Mouse (Mus musculus): ENCODE measurements at regions not wholly inside any gene's neighbourhood (a gene's known extent, or its start where the extent isn't known, plus 50 kb on each side); places are given as distances from the start of the nearest gene placed in this dataset.

- H3K9me3 ChIP-seq = no peaks in the 10 kb centered on the region
- no peaks in the 10 kb centered on the region for H3K27me3 ChIP-seq
- no peak for ATAC-seq (ENCODE audit: low FRiP score)
- no peak overlapping the region for H3K4me3 ChIP-seq (replicated peaks)
- no peak overlapping the region for H3K4me2 ChIP-seq
- no peak overlapping the region for H3K27ac ChIP-seq
- no peak overlapping the region for H3K9ac ChIP-seq
- H3K36me3 ChIP-seq (replicated peaks) = no peaks in the 10 kb centered on the region
- peaks cover 9% of the 10 kb centered on the region; the same call in 1 of the 2 replicates for H3K4me1 ChIP-seq
- WGBS = 87% methylated on average over 6 of the region's 6 CpGs
Measured at GRCm38 (mm10) chr17:67569865-67570264, 62.7 kb downstream of the Lrrc30 start.

- H3K4me1 ChIP-seq = peaks cover 9% of the 10 kb centered on the region; the same call in 1 of the 2 replicates
- no peak overlapping the region for H3K4me2 ChIP-seq
- no peaks in the 10 kb centered on the region for H3K36me3 ChIP-seq (replicated peaks)
- no peaks in the 10 kb centered on the region; the same call in 1 of the 2 replicates for H3K27me3 ChIP-seq
- no peak overlapping the region for H3K27ac ChIP-seq
- no peak overlapping the region for H3K9ac ChIP-seq
- no peak overlapping the region for H3K4me3 ChIP-seq (replicated peaks)
- no peaks in the 10 kb centered on the region for H3K9me3 ChIP-seq
- WGBS = 89% methylated on average over 11 of the region's 11 CpGs
- ATAC-seq (ENCODE audit: low FRiP score) = no peak
Measured at GRCm38 (mm10) chr17:67566216-67566615, 66.3 kb downstream of the Lrrc30 start.

GRCm38 (mm10) chr17:67565746-67566145, 66.8 kb downstream of the Lrrc30 start:
- H3K27ac ChIP-seq = no peak overlapping the region
- no peak overlapping the region for H3K4me2 ChIP-seq
- H3K27me3 ChIP-seq = no peaks in the 10 kb centered on the region; the same call in 1 of the 2 replicates
- WGBS = 46% methylated on average over 3 of the region's 3 CpGs
- H3K9me3 ChIP-seq = no peaks in the 10 kb centered on the region
- no peak overlapping the region for H3K9ac ChIP-seq
- H3K36me3 ChIP-seq (replicated peaks) = no peaks in the 10 kb centered on the region
- ATAC-seq (ENCODE audit: low FRiP score) = no peak
- no peak overlapping the region for H3K4me3 ChIP-seq (replicated peaks)
- peaks cover 9% of the 10 kb centered on the region; the same call in 1 of the 2 replicates for H3K4me1 ChIP-seq

GRCm38 (mm10) chr17:67564845-67565244, 67.7 kb downstream of the Lrrc30 start:
- no peaks in the 10 kb centered on the region for H3K9me3 ChIP-seq
- H3K36me3 ChIP-seq (replicated peaks) = no peaks in the 10 kb centered on the region
- no peak overlapping the region for H3K9ac ChIP-seq
- H3K4me1 ChIP-seq = peaks cover 9% of the 10 kb centered on the region; the same call in 1 of the 2 replicates
- H3K4me2 ChIP-seq = no peak overlapping the region
- no peak overlapping the region for H3K27ac ChIP-seq
- no peak for ATAC-seq (ENCODE audit: low FRiP score)
- no peak overlapping the region for H3K4me3 ChIP-seq (replicated peaks)
- 60% methylated on average over 3 of the region's 3 CpGs for WGBS
- H3K27me3 ChIP-seq = no peaks in the 10 kb centered on the region; the same call in 1 of the 2 replicates

GRCm38 (mm10) chr17:67563036-67563435, 69.5 kb downstream of the Lrrc30 start:
- no peak for ATAC-seq (ENCODE audit: low FRiP score)
- H3K27ac ChIP-seq = no peak overlapping the region
- H3K4me2 ChIP-seq = no peak overlapping the region
- no peaks in the 10 kb centered on the region for H3K36me3 ChIP-seq (replicated peaks)
- peaks cover 9% of the 10 kb centered on the region; the same call in 1 of the 2 replicates for H3K4me1 ChIP-seq
- no peaks in the 10 kb centered on the region; the same call in 1 of the 2 replicates for H3K27me3 ChIP-seq
- 76% methylated on average over 7 of the region's 7 CpGs for WGBS
- H3K9ac ChIP-seq = no peak overlapping the region
- H3K4me3 ChIP-seq (replicated peaks) = no peak overlapping the region
- H3K9me3 ChIP-seq = no peaks in the 10 kb centered on the region

- H3K4me1 ChIP-seq = no peaks in the 10 kb centered on the region; the same call in 1 of the 2 replicates
- H3K27me3 ChIP-seq = no peaks in the 10 kb centered on the region; the same call in 1 of the 2 replicates
- no peak overlapping the region for H3K27ac ChIP-seq
- 73% methylated on average over 4 of the region's 4 CpGs for WGBS
- no peak overlapping the region for H3K4me3 ChIP-seq (replicated peaks)
- H3K9me3 ChIP-seq = no peaks in the 10 kb centered on the region
- ATAC-seq (ENCODE audit: low FRiP score) = no peak
- no peak overlapping the region for H3K4me2 ChIP-seq
- H3K36me3 ChIP-seq (replicated peaks) = no peaks in the 10 kb centered on the region
- no peak overlapping the region for H3K9ac ChIP-seq
Measured at GRCm38 (mm10) chr17:67561802-67562201, 70.7 kb downstream of the Lrrc30 start.

GRCm38 (mm10) chr17:67557351-67557870, 75.1 kb downstream of the Lrrc30 start:
- no peak for ATAC-seq (ENCODE audit: low FRiP score)
- Histone ChIP-seq H3K27ac (no peak overlapping the region), H3K36me3 (replicated peaks) (no peaks in the 10 kb centered on the region), H3K4me1 (no peaks in the 10 kb centered on the region), H3K4me3 (replicated peaks) (no peak overlapping the region), H3K27me3 (no peaks in the 10 kb centered on the region; the same call in 1 of the 2 replicates), H3K4me2 (no peak overlapping the region), H3K9me3 (no peaks in the 10 kb centered on the region), H3K9ac (no peak overlapping the region)
- 71% methylated on average over 7 of the region's 7 CpGs for WGBS

GRCm38 (mm10) chr17:67552581-67553139, 79.9 kb downstream of the Lrrc30 start:
- Histone ChIP-seq H3K9ac (no peak overlapping the region), H3K27ac (no peak overlapping the region), H3K27me3 (no peaks in the 10 kb centered on the region), H3K9me3 (no peaks in the 10 kb centered on the region), H3K4me2 (no peak overlapping the region), H3K4me1 (peaks cover 4% of the 10 kb centered on the region; the same call in 1 of the 2 replicates), H3K4me3 (replicated peaks) (no peak overlapping the region), H3K36me3 (replicated peaks) (no peaks in the 10 kb centered on the region)
- 89% methylated on average over 21 of the region's 21 CpGs for WGBS
- no peak for ATAC-seq (ENCODE audit: low FRiP score)

- no peak overlapping the region for H3K4me3 ChIP-seq (replicated peaks)
- no peak overlapping the region for H3K27ac ChIP-seq
- no peak for ATAC-seq (ENCODE audit: low FRiP score)
- H3K9ac ChIP-seq = no peak overlapping the region
- no peak overlapping the region for H3K4me2 ChIP-seq
- WGBS = 51% methylated on average over 11 of the region's 11 CpGs
- no peaks in the 10 kb centered on the region for H3K27me3 ChIP-seq
- H3K36me3 ChIP-seq (replicated peaks) = no peaks in the 10 kb centered on the region
- peaks cover 4% of the 10 kb centered on the region; the same call in 1 of the 2 replicates for H3K4me1 ChIP-seq
- H3K9me3 ChIP-seq = no peaks in the 10 kb centered on the region
Measured at GRCm38 (mm10) chr17:67548966-67549700, 83.4 kb downstream of the Lrrc30 start.

GRCm38 (mm10) chr17:67544410-67544809, 88.1 kb downstream of the Lrrc30 start:
- no peak for ATAC-seq (ENCODE audit: low FRiP score)
- H3K4me2 ChIP-seq = no peak overlapping the region

GRCm38 (mm10) chr17:67532331-67532730, 100.2 kb downstream of the Lrrc30 start:
- no peaks in the 10 kb centered on the region for H3K27me3 ChIP-seq
- H3K4me1 ChIP-seq = no peaks in the 10 kb centered on the region
- H3K9ac ChIP-seq = no peak overlapping the region
- ATAC-seq (ENCODE audit: low FRiP score) = no peak
- H3K27ac ChIP-seq = no peak overlapping the region
- no peak overlapping the region for H3K4me2 ChIP-seq
- H3K36me3 ChIP-seq (replicated peaks) = no peaks in the 10 kb centered on the region
- no peaks in the 10 kb centered on the region for H3K9me3 ChIP-seq
- no peak overlapping the region for H3K4me3 ChIP-seq (replicated peaks)

More at GRCm38 (mm10) chr17:67544410-67544809, 88.1 kb downstream of the Lrrc30 start:
- no peak overlapping the region for H3K4me3 ChIP-seq (replicated peaks)
- no peaks in the 10 kb centered on the region for H3K9me3 ChIP-seq
- no peak overlapping the region for H3K9ac ChIP-seq
- H3K27me3 ChIP-seq = no peaks in the 10 kb centered on the region
- no peaks in the 10 kb centered on the region for H3K36me3 ChIP-seq (replicated peaks)
- H3K4me1 ChIP-seq = peaks cover 4% of the 10 kb centered on the region; the same call in 1 of the 2 replicates
- WGBS = 90% methylated on average over 7 of the region's 7 CpGs
- H3K27ac ChIP-seq = no peak overlapping the region

GRCm38 (mm10) chr17:67520848-67521411, 111.6 kb downstream of the Lrrc30 start:
- Histone ChIP-seq H3K9ac (no peak overlapping the region), H3K4me2 (no peak overlapping the region), H3K27ac (no peak overlapping the region), H3K4me1 (no peaks in the 10 kb centered on the region), H3K4me3 (replicated peaks) (no peak overlapping the region), H3K36me3 (replicated peaks) (no peaks in the 10 kb centered on the region), H3K27me3 (no peaks in the 10 kb centered on the region), H3K9me3 (no peaks in the 10 kb centered on the region)
- WGBS = 84% methylated on average over 8 of the region's 8 CpGs
- no peak for ATAC-seq (ENCODE audit: low FRiP score)
